Mouse (Mus musculus) lung, adult 2 months (tissue): ENCODE data around the gene Mau2.

Experiments used
- CTCF ChIP-seq: fragments of 200-500 bp; IDR thresholded peaks from 2 replicates; pipeline ENCODE4 v1.5.1; 2011; ENCODE audit warnings: mild to moderate bottlenecking, low read length, control low read depth; ENCODE audit not compliant: insufficient read depth
- POLR2A ChIP-seq: fragments of 200-500 bp; IDR thresholded peaks from 2 replicates; pipeline ENCODE4 v1.6.1; 2011; ENCODE audit warnings: low read depth, mild to moderate bottlenecking, control low read depth, low read length, borderline replicate concordance; ENCODE audit errors: extremely low read depth

- TF ChIP-seq POLR2A (no peak), CTCF (no peak)
Observed at GRCm38 (mm10) chr8:70000226-70000625, 42.3 kb downstream of the Mau2 start.
